Mouse (Mus musculus): ENCODE measurements around the gene Nhlrc4. TPM values are rescaled to one million over a fixed set of nuclear protein-coding genes. Genes with fewer than 3 reads are reported as not detected.

Gene Nhlrc4
- 0.38 and 1.7 TPM in 2 replicates for total RNA-seq (2014; fragmentation: Nextera tagmentation)
- total RNA-seq (2017) = 0.33 TPM in 1 of 2 replicates, not detected in the other
- 1.1 and 2.7 TPM in 2 replicates for polyA plus RNA-seq (2012)

- no peak for ATAC-seq (ENCODE audit: extremely low read depth, insufficient number of reproducible peaks, low FRiP score, poor library complexity, severe bottlenecking)
- peaks cover 12% of the 10 kb centered on the region for H3K36me3 ChIP-seq (replicated peaks)
- peak; percentile 39 for DNase-seq (ENCODE audit: low spot score)
- no peak for TF ChIP-seq POLR2AphosphoS5 (IDR thresholded peaks at IDR 0.05; ENCODE audit: insufficient replicate concordance, low read depth, low read length)
- no peak for TF ChIP-seq TAL1 (conservative IDR thresholded peaks at IDR 0.05; ENCODE audit: low read depth, low read length)
- no peak for TF ChIP-seq CTCF (IDR thresholded peaks at IDR 0.05; ENCODE audit: low read depth, low read length)
- TF ChIP-seq GATA2 (IDR thresholded peaks at IDR 0.05; ENCODE audit: borderline replicate concordance, low read depth, low read length) = no peak
- no peak for TF ChIP-seq GATA1 (IDR thresholded peaks at IDR 0.05; ENCODE audit: borderline replicate concordance, low read length)
- H3K27me3 ChIP-seq (ENCODE audit: insufficient read depth, low read length) = no peaks in the 10 kb centered on the region; the same call in 1 of the 2 replicates
- peak within 1 kb of the TSS; percentile 90; the same call in 1 of the 2 replicates for H3K4me3 ChIP-seq (ENCODE audit: low read depth, low read length)
- peaks cover 78% of the 10 kb centered on the region for H3K4me1 ChIP-seq (ENCODE audit: insufficient read depth, low read depth, low read length)
- no peaks in the 10 kb centered on the region for H3K9me3 ChIP-seq (replicated peaks)
Measured at GRCm38 (mm10) chr17:25944366-25945163, at the start of gene Nhlrc4, which contains the start of gene Pigq. Gene Nhlrc4 (minus strand): TSS chr17:25944961. Gene Pigq (minus strand): TSS chr17:25944936.

- ATAC-seq (ENCODE audit: extremely low read depth, insufficient number of reproducible peaks, low FRiP score, poor library complexity, severe bottlenecking) (no peak), DNase-seq (ENCODE audit: low spot score) (no peak)
- no peaks in the 10 kb centered on the region; the same call in 1 of the 2 replicates for H3K27me3 ChIP-seq (ENCODE audit: insufficient read depth, low read length)
- H3K36me3 ChIP-seq (replicated peaks) = peaks cover 48% of the 10 kb centered on the region
- H3K9me3 ChIP-seq (replicated peaks) = peaks cover 4% of the 10 kb centered on the region
- H3K4me1 ChIP-seq (ENCODE audit: insufficient read depth, low read depth, low read length) = peaks cover 19% of the 10 kb centered on the region
- no peak for TF ChIP-seq GATA2 (IDR thresholded peaks at IDR 0.05; ENCODE audit: borderline replicate concordance, low read depth, low read length)
- H3K4me3 ChIP-seq (ENCODE audit: low read depth, low read length) = no peak overlapping the region
Measured at GRCm38 (mm10) chr17:25993489-25993888, 48.7 kb upstream of the Nhlrc4 start.

- Histone ChIP-seq H3K9me3 (replicated peaks) (peaks cover 4% of the 10 kb centered on the region), H3K27me3 (ENCODE audit: insufficient read depth, low read length) (no peaks in the 10 kb centered on the region), H3K4me1 (ENCODE audit: insufficient read depth, low read depth, low read length) (peaks cover 19% of the 10 kb centered on the region), H3K36me3 (replicated peaks) (peaks cover 41% of the 10 kb centered on the region), H3K4me3 (ENCODE audit: low read depth, low read length) (no peak overlapping the region)
- DNase-seq (ENCODE audit: low spot score) (no peak), ATAC-seq (ENCODE audit: extremely low read depth, insufficient number of reproducible peaks, low FRiP score, poor library complexity, severe bottlenecking) (no peak)
- TF ChIP-seq CTCF (IDR thresholded peaks at IDR 0.05; ENCODE audit: low read depth, low read length) (no peak), GATA1 (IDR thresholded peaks at IDR 0.05; ENCODE audit: borderline replicate concordance, low read length) (no peak), TAL1 (conservative IDR thresholded peaks at IDR 0.05; ENCODE audit: low read depth, low read length) (no peak), POLR2AphosphoS5 (IDR thresholded peaks at IDR 0.05; ENCODE audit: insufficient replicate concordance, low read depth, low read length) (no peak), GATA2 (IDR thresholded peaks at IDR 0.05; ENCODE audit: borderline replicate concordance, low read depth, low read length) (no peak)
Measured at GRCm38 (mm10) chr17:25992274-25992673, 47.5 kb upstream of the Nhlrc4 start.

GRCm38 (mm10) chr17:25990331-25990730 is 45.6 kb upstream of the Nhlrc4 start:
- no peaks in the 10 kb centered on the region for H3K27me3 ChIP-seq (ENCODE audit: insufficient read depth, low read length)
- TF ChIP-seq CTCF (IDR thresholded peaks at IDR 0.05; ENCODE audit: low read depth, low read length) (no peak), POLR2AphosphoS5 (IDR thresholded peaks at IDR 0.05; ENCODE audit: insufficient replicate concordance, low read depth, low read length) (no peak), TAL1 (conservative IDR thresholded peaks at IDR 0.05; ENCODE audit: low read depth, low read length) (no peak), GATA2 (IDR thresholded peaks at IDR 0.05; ENCODE audit: borderline replicate concordance, low read depth, low read length) (no peak), GATA1 (IDR thresholded peaks at IDR 0.05; ENCODE audit: borderline replicate concordance, low read length) (no peak)
- peaks cover 4% of the 10 kb centered on the region for H3K9me3 ChIP-seq (replicated peaks)
- DNase-seq (ENCODE audit: low spot score) = peak; percentile 27
- no peak overlapping the region; the same call in 1 of the 2 replicates for H3K4me3 ChIP-seq (ENCODE audit: low read depth, low read length)
- no peak for ATAC-seq (ENCODE audit: extremely low read depth, insufficient number of reproducible peaks, low FRiP score, poor library complexity, severe bottlenecking)
- H3K4me1 ChIP-seq (ENCODE audit: insufficient read depth, low read depth, low read length) = peaks cover 27% of the 10 kb centered on the region
- H3K36me3 ChIP-seq (replicated peaks) = peaks cover 41% of the 10 kb centered on the region

GRCm38 (mm10) chr17:25985306-25986294 is 40.8 kb upstream of the Nhlrc4 start, which contains the start of gene Capn15:
Gene Capn15 (minus strand): TSS chr17:25985796.
- Histone ChIP-seq H3K27me3 (ENCODE audit: insufficient read depth, low read length) (no peaks in the 10 kb centered on the region), H3K9me3 (replicated peaks) (no peaks in the 10 kb centered on the region), H3K4me3 (ENCODE audit: low read depth, low read length) (peak within 1 kb of the TSS; percentile 77), H3K4me1 (ENCODE audit: insufficient read depth, low read depth, low read length) (peaks cover 51% of the 10 kb centered on the region), H3K36me3 (replicated peaks) (peaks cover 41% of the 10 kb centered on the region)
- TF ChIP-seq POLR2AphosphoS5 (IDR thresholded peaks at IDR 0.05; ENCODE audit: insufficient replicate concordance, low read depth, low read length) = no peak
- TF ChIP-seq CTCF (IDR thresholded peaks at IDR 0.05; ENCODE audit: low read depth, low read length) = no peak
- no peak for TF ChIP-seq GATA1 (IDR thresholded peaks at IDR 0.05; ENCODE audit: borderline replicate concordance, low read length)
- TF ChIP-seq GATA2 (IDR thresholded peaks at IDR 0.05; ENCODE audit: borderline replicate concordance, low read depth, low read length) = no peak
- no peak for TF ChIP-seq TAL1 (conservative IDR thresholded peaks at IDR 0.05; ENCODE audit: low read depth, low read length)
- DNase-seq (ENCODE audit: low spot score) = peak; percentile 97
- ATAC-seq (ENCODE audit: extremely low read depth, insufficient number of reproducible peaks, low FRiP score, poor library complexity, severe bottlenecking) = peak; percentile 62
